Mouse (Mus musculus): Measurements from ENCODE around the gene Nkd1.

Nkd1 gene

GRCm38 (mm10) chr8:88578413-88579175 is 57.4 kb downstream of the Nkd1 start:
- no peak for DNase-seq

GRCm38 (mm10) chr8:88579246-88579645 is 58.1 kb downstream of the Nkd1 start:
- DNase-seq: no peak

GRCm38 (mm10) chr8:88579668-88580330 is 58.6 kb downstream of the Nkd1 start:
- no peak for DNase-seq

DNA sequence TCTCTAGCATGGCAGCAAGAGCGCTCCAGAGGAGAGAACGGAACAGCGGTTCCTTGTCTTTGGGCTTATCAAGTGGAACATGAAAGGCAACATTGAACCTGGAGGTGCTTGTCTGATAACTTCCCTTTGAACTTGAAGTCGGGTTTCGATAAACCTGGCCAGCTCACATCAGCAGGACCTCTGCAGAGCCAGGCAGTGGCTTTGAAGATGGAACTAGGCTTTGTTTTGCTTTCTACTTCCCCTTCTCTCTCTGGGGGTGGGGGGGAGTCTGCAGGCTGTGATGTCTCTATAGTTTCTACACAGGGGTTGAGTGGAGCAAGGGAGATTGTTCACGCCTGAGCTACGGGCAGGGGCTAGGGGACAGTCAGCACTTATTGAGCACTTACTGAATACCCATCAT is 59.6 kb downstream of the Nkd1 start:
- no peak for DNase-seq

GRCm38 (mm10) chr8:88583863-88584262 is 62.7 kb downstream of the Nkd1 start:
- DNase-seq: no peak

DNA sequence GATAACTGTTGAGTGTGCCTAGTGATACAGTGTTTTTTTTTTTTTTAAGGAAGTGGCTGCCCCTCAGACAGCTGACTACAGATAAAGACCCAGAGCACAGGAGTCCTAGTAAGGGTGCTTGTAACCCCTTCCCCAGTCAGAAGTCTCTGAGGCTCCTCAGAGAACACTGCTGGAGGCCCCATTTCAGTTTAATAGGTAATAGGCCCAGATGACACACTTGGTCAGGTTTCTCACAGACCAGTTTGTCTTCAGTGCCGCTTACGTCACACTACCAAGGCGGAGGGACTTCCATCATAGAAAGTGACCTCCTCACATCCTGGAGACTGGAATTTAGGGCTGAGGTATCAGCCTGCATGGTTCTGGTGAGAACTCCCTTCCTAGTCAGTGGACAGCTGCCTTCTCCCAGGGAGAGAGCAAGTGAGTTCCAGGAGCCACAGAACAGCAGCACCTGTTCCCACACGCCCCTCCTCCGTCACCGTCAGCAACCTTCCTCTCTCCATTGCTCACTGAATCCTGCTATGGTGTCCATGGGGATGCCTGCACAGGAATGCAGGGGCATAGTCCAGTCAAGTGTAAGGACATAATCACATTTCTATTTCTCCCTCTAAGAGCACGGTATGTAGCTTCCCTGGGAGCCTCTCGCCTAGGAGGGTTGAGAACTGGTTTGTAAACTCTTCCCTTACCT is 67.2 kb downstream of the Nkd1 start:
- DNase-seq: no peak

GRCm38 (mm10) chr8:88590226-88590625 is 69.1 kb downstream of the Nkd1 start:
- no peak for DNase-seq

DNA sequence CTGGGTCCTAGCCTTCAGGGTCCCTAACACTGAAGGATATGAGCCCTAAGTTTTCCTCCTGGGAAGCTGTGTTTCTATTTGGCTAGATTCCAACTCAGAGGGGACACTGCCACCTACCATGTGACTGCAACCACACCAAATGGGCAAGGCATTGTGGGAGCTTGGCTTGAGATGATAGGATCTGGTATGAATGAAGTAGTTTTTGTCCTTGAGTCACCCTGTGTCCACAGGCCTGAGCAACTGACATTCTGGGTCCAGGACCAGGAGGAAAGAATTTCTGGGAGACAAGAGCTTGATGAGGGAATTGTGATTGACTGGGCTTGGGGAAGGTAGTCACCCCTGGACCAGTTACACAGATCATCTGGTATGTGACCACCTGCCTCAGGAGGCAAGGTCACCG is 72.8 kb downstream of the Nkd1 start:
- no peak for DNase-seq

GRCm38 (mm10) chr8:88596042-88596441 is 74.9 kb downstream of the Nkd1 start:
- no peak for DNase-seq

- no peak for DNase-seq
Measured at GRCm38 (mm10) chr8:88598578-88598977, 77.4 kb downstream of the Nkd1 start.

- no peak for DNase-seq
Measured at GRCm38 (mm10) chr8:88599491-88599890, 78.3 kb downstream of the Nkd1 start.

DNA sequence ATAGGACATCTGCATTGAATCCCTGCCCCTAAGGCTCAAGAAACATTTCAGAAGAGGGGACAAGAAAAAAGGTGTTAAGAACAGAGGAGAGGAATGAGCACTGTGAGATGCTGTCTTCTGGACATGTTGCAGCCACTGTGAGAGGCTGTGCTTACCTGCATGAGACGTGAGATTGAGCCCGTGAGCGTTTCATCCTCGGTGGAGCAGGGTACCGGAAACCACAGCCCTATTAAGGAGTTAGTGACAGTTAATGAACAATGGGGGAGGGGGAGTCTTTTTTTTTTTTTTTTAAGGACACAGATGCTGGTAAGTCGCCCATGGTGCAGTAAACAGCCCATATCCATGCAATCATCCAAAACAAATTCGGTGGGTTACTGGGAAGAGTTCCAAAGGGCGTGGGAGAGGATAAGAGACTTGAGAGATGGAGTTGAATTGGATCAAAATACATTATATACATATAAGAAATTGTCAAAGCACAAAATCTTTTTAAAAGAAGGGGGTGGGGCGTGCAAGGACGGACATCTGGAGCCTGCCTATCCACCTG is 82.4 kb downstream of the Nkd1 start:
- no peak for DNase-seq

GRCm38 (mm10) chr8:88604065-88605038 is 83.2 kb downstream of the Nkd1 start:
- DNase-seq: peak; percentile 61

- DNase-seq: peak; percentile 51
Measured at GRCm38 (mm10) chr8:88605361-88606040, 84.3 kb downstream of the Nkd1 start.

DNA sequence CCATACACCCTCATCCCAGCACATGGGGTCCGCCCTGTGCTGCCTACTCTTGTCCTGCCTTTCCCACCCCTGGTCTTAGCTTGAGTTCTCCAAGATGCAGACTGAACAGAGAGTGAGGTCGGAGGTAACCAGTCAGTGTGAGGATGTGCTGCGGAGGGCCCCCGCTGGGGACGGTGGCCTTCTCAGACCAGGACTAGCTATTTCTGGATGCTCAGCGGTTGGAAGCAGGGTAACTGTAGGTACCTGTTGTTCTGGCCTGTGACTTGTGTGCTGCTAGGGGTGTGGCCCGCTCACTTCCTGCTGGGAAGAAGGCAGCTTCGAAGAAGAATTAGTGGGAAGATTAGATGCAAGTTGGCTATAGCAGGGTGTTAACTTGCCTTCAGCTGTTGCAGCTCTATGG is 87.9 kb downstream of the Nkd1 start:
- DNase-seq: no peak

DNA sequence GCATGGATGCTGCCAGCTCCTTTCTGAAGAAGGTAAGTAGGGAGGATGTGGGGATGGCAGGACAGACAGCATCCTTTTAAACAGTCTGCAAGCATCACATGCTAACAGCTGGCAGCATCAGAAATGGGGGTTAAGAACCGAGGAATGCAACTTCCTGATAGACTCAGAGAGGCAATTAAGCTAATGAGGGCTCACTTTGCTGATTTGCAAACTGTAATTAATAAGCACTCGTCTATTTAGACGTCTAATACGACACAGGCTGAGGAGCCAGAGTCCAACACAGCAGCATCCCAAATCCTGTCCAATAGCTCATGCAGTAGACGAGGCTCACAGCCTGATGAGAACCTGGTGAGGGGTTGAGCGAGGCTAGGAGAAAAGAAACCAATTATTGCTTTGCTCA is 89.1 kb downstream of the Nkd1 start:
- no peak for DNase-seq

DNA sequence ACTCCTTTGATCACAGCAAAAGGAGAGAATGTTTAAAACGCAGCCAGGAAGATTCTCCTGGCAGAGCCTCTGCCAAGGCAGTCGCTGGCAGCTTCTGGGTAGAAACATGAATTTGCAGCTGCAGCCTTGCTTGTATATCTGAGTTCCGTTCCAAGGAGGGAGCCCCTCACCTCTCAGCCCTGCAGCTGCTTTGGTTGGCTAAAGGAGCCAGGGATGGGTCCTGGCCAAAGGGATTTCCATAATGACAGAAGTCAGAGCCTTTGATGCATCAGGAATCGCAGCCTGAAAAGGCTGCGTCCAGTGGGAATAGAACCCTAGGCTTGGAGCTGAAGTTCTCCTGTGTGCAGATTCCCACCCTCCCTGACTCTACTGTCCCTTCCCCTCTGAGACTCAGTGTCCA is 93.8 kb downstream of the Nkd1 start:
- no peak for DNase-seq

GRCm38 (mm10) chr8:88618612-88619011 is 97.5 kb downstream of the Nkd1 start:
- DNase-seq: no peak

DNA sequence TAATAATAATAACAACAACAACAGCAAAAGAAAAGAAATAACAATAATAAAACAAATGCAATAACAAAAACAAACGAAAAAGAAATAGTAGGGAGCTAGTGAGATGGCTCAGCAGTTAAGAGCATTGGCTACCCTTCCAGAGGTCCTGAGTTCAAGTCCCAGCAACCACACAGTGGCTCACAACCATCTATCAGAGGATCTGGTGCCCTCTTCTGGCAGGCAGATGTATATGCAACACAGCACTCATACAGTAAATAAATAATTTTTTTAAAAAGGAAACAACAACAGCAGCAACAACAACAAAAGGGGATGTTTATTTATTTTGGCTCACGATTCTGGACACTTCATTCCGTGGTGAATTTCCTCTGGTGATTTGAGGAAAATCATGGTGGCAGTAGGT is 98.4 kb downstream of the Nkd1 start:
- peak; percentile 44 for DNase-seq

DNA sequence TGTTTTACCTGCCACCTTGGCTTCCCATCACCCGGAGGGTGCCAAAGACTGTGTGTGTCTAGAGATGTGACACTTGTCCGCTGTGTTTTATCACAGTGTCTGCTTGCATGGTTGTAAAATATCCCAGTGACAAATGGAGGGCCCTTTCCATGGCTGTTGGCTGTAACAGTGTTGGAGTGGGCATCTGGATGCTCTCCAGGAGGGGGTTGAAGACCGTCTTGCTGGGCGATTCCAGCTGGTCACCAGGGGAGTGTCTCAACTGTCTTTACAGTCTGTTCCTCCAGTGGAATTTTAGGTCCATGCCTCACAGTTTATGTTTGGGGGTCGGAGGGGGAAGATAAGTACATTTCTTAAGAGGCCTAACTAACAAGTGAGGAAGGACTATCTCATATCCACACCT is 99.8 kb downstream of the Nkd1 start:
- DNase-seq: no peak

DNA sequence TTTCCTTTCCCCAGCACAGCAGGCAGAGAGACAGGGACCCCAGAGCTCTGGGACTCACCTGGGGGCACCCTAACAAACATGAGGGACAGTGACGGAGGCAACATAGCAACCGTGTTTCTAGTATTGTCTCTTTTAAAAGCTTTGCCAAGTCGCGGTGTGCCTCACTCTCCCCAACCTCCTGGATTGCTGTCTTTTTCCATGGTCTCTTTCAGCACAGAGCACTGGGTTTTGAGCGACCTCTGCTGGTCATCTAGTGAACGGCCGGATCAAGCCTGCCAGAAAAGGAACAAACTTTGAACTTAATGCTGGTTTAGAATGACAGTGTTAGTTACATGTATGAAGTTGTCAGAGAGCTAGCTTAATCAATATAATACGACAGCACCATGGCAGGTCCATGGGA is 100.3 kb downstream of the Nkd1 start:
- DNase-seq: peak; percentile 86

DNA sequence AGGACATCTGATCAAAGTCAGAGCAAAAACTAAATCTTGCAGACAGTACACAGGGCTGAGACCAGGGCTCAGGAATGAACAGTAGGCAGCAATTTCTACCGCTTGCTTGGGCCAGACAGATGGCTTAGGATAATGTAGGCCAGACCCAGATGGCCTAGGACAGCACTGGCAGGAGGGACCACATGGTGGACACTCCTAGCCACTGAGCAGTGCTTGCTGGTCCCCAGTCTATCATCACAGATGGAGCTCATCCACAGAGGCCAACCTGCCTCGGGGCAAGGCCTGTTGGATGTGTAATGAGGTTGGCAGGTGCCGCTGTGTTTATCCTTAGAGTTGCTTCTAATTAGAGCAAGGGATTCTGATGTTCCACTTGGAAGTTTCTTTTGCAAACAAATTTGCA is 102.2 kb downstream of the Nkd1 start:
- no peak for DNase-seq

Measured in lung, postnatal 14 days (tissue).